Mouse (Mus musculus) brain, embryonic 14.5 days (tissue): ENCODE data around the gene Trpm4.

Experiments
- CTCF ChIP-seq: fragments of 200-500 bp; IDR thresholded peaks from 2 replicates; pipeline ENCODE4 v1.5.1; 2012; ENCODE audit warnings: inconsistent platforms, mild to moderate bottlenecking, moderate library complexity, borderline replicate concordance; ENCODE audit not compliant: insufficient read depth, insufficient read length; ENCODE audit errors: extremely low read depth
- POLR2A ChIP-seq: fragments of 200-500 bp; IDR thresholded peaks from 2 replicates; pipeline ENCODE4 v1.6.1; 2012; ENCODE audit warnings: mild to moderate bottlenecking, inconsistent platforms, borderline replicate concordance; ENCODE audit not compliant: poor library complexity, insufficient read depth, insufficient read length, severe bottlenecking; ENCODE audit errors: extremely low read depth

DNA sequence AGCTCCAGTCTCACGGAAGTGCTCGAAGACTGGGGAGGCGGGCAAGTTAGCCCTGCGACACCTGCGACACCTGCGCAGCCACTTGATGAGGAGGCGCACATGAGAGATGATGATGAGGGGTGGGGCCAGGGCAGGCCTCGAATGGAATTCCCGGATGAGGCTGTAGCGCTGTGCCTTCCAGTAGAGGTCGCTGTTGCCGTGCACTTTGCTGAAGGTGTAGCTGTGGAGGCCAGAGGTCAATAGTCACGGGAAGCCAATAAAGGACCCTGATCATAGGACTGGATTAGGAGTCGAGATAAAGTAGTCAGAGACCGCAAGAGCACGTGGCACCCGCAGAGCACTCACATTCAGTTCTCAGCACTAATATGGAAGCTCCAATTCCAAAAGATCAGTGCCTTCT lies 28.3 kb downstream of the Trpm4 start:
- TF ChIP-seq POLR2A (no peak), CTCF (peak; percentile 76)
